Mouse (Mus musculus) liver, embryonic 14.5 days (tissue): ENCODE results near the gene Cadm3. TPM values are rescaled to one million over a fixed set of nuclear protein-coding genes. Genes with fewer than 3 reads are reported as not detected.

Experiments used
- ATAC-seq: fragments of 200-750 bp; cut with Nextera tagmentation; 2 replicates; pipeline ENCODE4 v1.8.0; 2017; ENCODE audit warnings: moderate number of reproducible peaks, mild to moderate bottlenecking, moderate library complexity; ENCODE audit not compliant: insufficient read depth
- DNase-seq, 3 experiments: peaks; one replicate each; pipeline ENCODE4 v3.0.0-alpha.2; 2012 to 2013; ENCODE audit warnings: low read depth in 3 of 3, low spot score in 3 of 3
- H3K27ac ChIP-seq: fragments of 300-500 bp; sonication (generic); 2 replicates; pipeline ENCODE4 v1.5.1; 2014; ENCODE audit warnings: moderate library complexity, mild to moderate bottlenecking, control low read depth, inconsistent platforms
- H3K27me3 ChIP-seq: fragments of 300-500 bp; sonication (generic); 2 replicates; pipeline ENCODE4 v1.6.1; 2014; ENCODE audit warnings: mild to moderate bottlenecking, low read length, moderate library complexity; ENCODE audit not compliant: control insufficient read depth, insufficient read depth
- H3K36me3 ChIP-seq: fragments of 300-500 bp; sonication (generic); replicated peaks from 2 replicates; pipeline ENCODE4 v1.6.1; 2014; ENCODE audit warnings: low read depth; ENCODE audit not compliant: control insufficient read depth, insufficient read depth
- H3K4me1 ChIP-seq, 2 experiments: fragments of 200-500 bp in 1 of 2; fragments of 300-500 bp in 1 of 2; sonication (generic) in 1 of 2; replicated peaks; 2 replicates each; pipeline ENCODE4 v1.6.1; 2012 to 2014; ENCODE audit warnings: antibody characterized with exemption in 1 of 2, inconsistent platforms in 1 of 2, low read length in 1 of 2; ENCODE audit not compliant: control insufficient read depth in 2 of 2, insufficient read depth in 2 of 2
- H3K4me2 ChIP-seq: fragments of 300-500 bp; sonication (generic); 2 replicates; pipeline ENCODE4 v1.6.1; 2014; ENCODE audit warnings: low read depth, mild to moderate bottlenecking, control low read depth, moderate library complexity
- H3K4me3 ChIP-seq, 2 experiments: fragments of 200-500 bp in 1 of 2; fragments of 300-500 bp in 1 of 2; sonication (generic) in 1 of 2; 2 replicates each; pipeline ENCODE4 v1.5.1; 2012 to 2014; ENCODE audit warnings: low read depth in 2 of 2, low read length in 2 of 2, mild to moderate bottlenecking in 2 of 2, control low read depth in 1 of 2, inconsistent platforms in 1 of 2, moderate library complexity in 1 of 2; ENCODE audit not compliant: insufficient read depth in 1 of 2
- H3K9ac ChIP-seq: fragments of 300-500 bp; sonication (generic); replicated peaks from 2 replicates; pipeline ENCODE4 v1.6.1; 2014; ENCODE audit warnings: mild to moderate bottlenecking, control low read depth, moderate library complexity
- H3K9me3 ChIP-seq: fragments of 300-500 bp; sonication (generic); 2 replicates; pipeline ENCODE4 v1.6.1; 2016; ENCODE audit warnings: low read length, mixed read lengths; ENCODE audit not compliant: control insufficient read depth
- CTCF ChIP-seq: IDR thresholded peaks from 2 replicates; pipeline ENCODE4 v1.5.1; 2016; ENCODE audit warnings: antibody characterized with exemption, low read depth, control low read depth
- EP300 ChIP-seq: IDR thresholded peaks from 2 replicates; pipeline ENCODE4 v1.6.1; 2016; ENCODE audit warnings: antibody characterized with exemption, low read depth
- WGBS: fragments of 180-500 bp; shearing (Covaris S2); extraction: QIAGEN DNeasy Blood & Tissue Kit; methylation state at CpG from one replicate; pipeline ENCODE4 v1.1.7; 2014; ENCODE audit not compliant: insufficient replicate concordance; 5-methylcytosine and 5-hydroxymethylcytosine counted together
- polyA plus RNA-seq, 2 experiments: library from polyadenylated mRNA; depleted of rRNA in 1 of 2; stranded (reverse) in 1 of 2; unstranded in 1 of 2; fragments of >200 nt; fragmentation: Nextera tagmentation in 1 of 2; extraction: Ambion mirVana in 1 of 2; gene quantifications; 2 replicates each; pipeline versions ENCODE4 v1.2.1 to v1.2.3; 2012 to 2014

Gene Cadm3
- polyA plus RNA-seq, 2 experiments: 0.42 to 0.89 TPM

GRCm38 (mm10) chr1:173326552-173326951 lies 40.9 kb downstream of the Cadm3 start:
- no peaks in the 10 kb centered on the region for H3K27me3 ChIP-seq
- peaks cover 52% of the 10 kb centered on the region in 2 experiments for H3K4me1 ChIP-seq
- TF ChIP-seq EP300: no peak
- TF ChIP-seq CTCF: no peak
- H3K27ac ChIP-seq: peak overlapping the region; percentile 34
- H3K4me3 ChIP-seq: no peak overlapping the region
- ATAC-seq (no peak), DNase-seq (no peak)
- no peaks in the 10 kb centered on the region for H3K9me3 ChIP-seq
- peaks cover 6% of the 10 kb centered on the region for H3K36me3 ChIP-seq
- H3K9ac ChIP-seq: no peak overlapping the region
- H3K4me2 ChIP-seq: no peak overlapping the region
- 55% methylated on average over 1 of the region's 1 CpGs for WGBS

- Histone ChIP-seq H3K27ac (peak overlapping the region; percentile 31), H3K4me2 (peak overlapping the region; percentile 39), H3K9ac (0 out of 2 replicates have a peak overlapping the region, but pooled peaks have one; percentile 2), H3K9me3 (no peaks in the 10 kb centered on the region), H3K36me3 (peaks cover 2% of the 10 kb centered on the region; the same call in 1 of the 2 replicates), H3K4me3 (no peak overlapping the region), H3K4me1 (peaks cover 52% of the 10 kb centered on the region in 2 experiments), H3K27me3 (no peaks in the 10 kb centered on the region)
- peak in 1 of 3 experiments; percentile 58 for DNase-seq
- 85% methylated on average over 1 of the region's 1 CpGs for WGBS
- TF ChIP-seq EP300 (peak; percentile 72), CTCF (no peak)
- ATAC-seq: peak; percentile 22
Measured at GRCm38 (mm10) chr1:173325395-173325794, 42.1 kb downstream of the Cadm3 start.

- DNase-seq: no peak
- Histone ChIP-seq H3K27ac (no peak overlapping the region), H3K4me3 (no peak overlapping the region), H3K4me1 (peaks cover 48 to 49% of the 10 kb centered on the region in 2 experiments), H3K4me2 (peak overlapping the region; percentile 39; the same call in 1 of the 2 replicates), H3K36me3 (peaks cover 2% of the 10 kb centered on the region; the same call in 1 of the 2 replicates), H3K27me3 (no peaks in the 10 kb centered on the region), H3K9me3 (no peaks in the 10 kb centered on the region), H3K9ac (no peak overlapping the region)
- no peak for ATAC-seq
- WGBS: 65% methylated on average over 4 of the region's 4 CpGs
- TF ChIP-seq EP300 (no peak), CTCF (no peak)
Measured at GRCm38 (mm10) chr1:173324961-173325360, 42.5 kb downstream of the Cadm3 start.

GRCm38 (mm10) chr1:173323839-173324585 lies 43.5 kb downstream of the Cadm3 start:
- Histone ChIP-seq H3K27me3 (no peaks in the 10 kb centered on the region), H3K4me1 (peaks cover 39 to 43% of the 10 kb centered on the region in 2 experiments), H3K36me3 (peaks cover 2% of the 10 kb centered on the region; the same call in 1 of the 2 replicates), H3K4me3 (no peak overlapping the region), H3K9ac (no peak overlapping the region), H3K9me3 (no peaks in the 10 kb centered on the region), H3K27ac (0 out of 2 replicates have a peak overlapping the region, but pooled peaks have one; percentile 11), H3K4me2 (no peak overlapping the region)
- DNase-seq: no peak
- 19% methylated on average over 5 of the region's 5 CpGs for WGBS
- peak; percentile 89 for TF ChIP-seq CTCF
- TF ChIP-seq EP300: no peak
- no peak for ATAC-seq

GRCm38 (mm10) chr1:173322249-173322627 lies 45.3 kb downstream of the Cadm3 start:
- ATAC-seq (no peak), DNase-seq (no peak)
- Histone ChIP-seq H3K27ac (no peak overlapping the region), H3K36me3 (no peaks in the 10 kb centered on the region), H3K9ac (no peak overlapping the region), H3K4me2 (no peak overlapping the region), H3K9me3 (no peaks in the 10 kb centered on the region), H3K27me3 (no peaks in the 10 kb centered on the region), H3K4me1 (peaks cover 25 to 27% of the 10 kb centered on the region in 2 experiments), H3K4me3 (no peak overlapping the region)
- WGBS: 50% methylated on average over 6 of the region's 6 CpGs
- no peak for TF ChIP-seq EP300
- no peak for TF ChIP-seq CTCF
